Mouse (Mus musculus) small intestine, adult 2 months (tissue): ENCODE data around the gene Slc25a36. TPM values are rescaled to one million over a fixed set of nuclear protein-coding genes. Genes with fewer than 3 reads are reported as not detected.

ENCODE experiments used
- H3K27ac ChIP-seq: fragments of 200-500 bp; 2 replicates; pipeline ENCODE4 v1.5.1; 2012; ENCODE audit warnings: low read depth, low read length, control low read depth, inconsistent platforms; ENCODE audit not compliant: insufficient read depth
- H3K27me3 ChIP-seq: fragments of 200-500 bp; 2 replicates; pipeline ENCODE4 v1.6.1; 2012; ENCODE audit warnings: mild to moderate bottlenecking, moderate library complexity, low read length, inconsistent platforms; ENCODE audit not compliant: control insufficient read depth, insufficient read depth
- H3K36me3 ChIP-seq: fragments of 200-500 bp; 2 replicates; pipeline ENCODE4 v1.6.1; 2012; ENCODE audit warnings: mild to moderate bottlenecking, low read length, control low read depth, inconsistent platforms; ENCODE audit not compliant: control insufficient read depth, insufficient read depth
- H3K4me1 ChIP-seq: fragments of 200-500 bp; 2 replicates; pipeline ENCODE4 v1.6.1; 2012; ENCODE audit warnings: low read length, inconsistent platforms, mixed read lengths; ENCODE audit not compliant: control insufficient read depth, insufficient read depth, insufficient read length
- H3K4me3 ChIP-seq: fragments of 200-500 bp; 2 replicates; pipeline ENCODE4 v1.5.1; 2012; ENCODE audit warnings: low read depth, mild to moderate bottlenecking, control low read depth, inconsistent platforms, low read length, moderate library complexity
- CTCF ChIP-seq: fragments of 200-500 bp; IDR thresholded peaks from 2 replicates; pipeline ENCODE4 v1.5.1; 2012; ENCODE audit warnings: low read depth, mild to moderate bottlenecking, control low read depth, inconsistent platforms, low read length, moderate library complexity, mixed read lengths; ENCODE audit not compliant: insufficient replicate concordance, insufficient read length; ENCODE audit errors: extremely low read depth
- POLR2A ChIP-seq: fragments of 200-500 bp; IDR thresholded peaks from 2 replicates; pipeline ENCODE4 v1.6.1; 2012; ENCODE audit warnings: low read depth, mild to moderate bottlenecking, control low read depth, inconsistent platforms, low read length, moderate library complexity
- WGBS: fragments of 180-500 bp; shearing (Covaris S2); methylation state at CpG from one replicate; pipeline ENCODE4 v1.1.7; 2018; 5-methylcytosine and 5-hydroxymethylcytosine counted together
- polyA plus RNA-seq: library from polyadenylated mRNA; depleted of rRNA; stranded (reverse); fragments of >200 nt; gene quantifications from 2 replicates; pipeline ENCODE4 v1.2.3, GENCODE M21; 2012

The Slc25a36 gene
- polyA plus RNA-seq, 1 experiment: 15.6 TPM

GRCm38 (mm10) chr9:97084628-97085027 lies 26.3 kb downstream of the Slc25a36 start:
- Histone ChIP-seq H3K27me3 (no peaks in the 10 kb centered on the region), H3K4me1 (peaks cover 7% of the 10 kb centered on the region; the same call in 1 of the 2 replicates), H3K27ac (no peak overlapping the region), H3K36me3 (peaks cover 40% of the 10 kb centered on the region), H3K4me3 (no peak overlapping the region)
- 91% methylated on average over 2 of the region's 2 CpGs for WGBS
- TF ChIP-seq POLR2A: no peak
- no peak for TF ChIP-seq CTCF

- Histone ChIP-seq H3K27ac (no peak overlapping the region), H3K4me1 (peaks cover 7% of the 10 kb centered on the region; the same call in 1 of the 2 replicates), H3K4me3 (no peak overlapping the region), H3K36me3 (peaks cover 45% of the 10 kb centered on the region), H3K27me3 (no peaks in the 10 kb centered on the region)
- TF ChIP-seq POLR2A (no peak), CTCF (no peak)
- 32% methylated on average over 4 of the region's 4 CpGs for WGBS
Observed at GRCm38 (mm10) chr9:97081106-97081862, 29.7 kb downstream of the Slc25a36 start.

- 77% methylated on average over 5 of the region's 5 CpGs for WGBS
- Histone ChIP-seq H3K36me3 (peaks cover 16% of the 10 kb centered on the region), H3K4me3 (no peak overlapping the region), H3K27ac (no peak overlapping the region), H3K4me1 (no peaks in the 10 kb centered on the region), H3K27me3 (no peaks in the 10 kb centered on the region)
- no peak for TF ChIP-seq POLR2A
- no peak for TF ChIP-seq CTCF
Observed at GRCm38 (mm10) chr9:97069911-97070310, 41.0 kb downstream of the Slc25a36 start.

- no peaks in the 10 kb centered on the region for H3K27me3 ChIP-seq
- WGBS: 83% methylated on average over 5 of the region's 5 CpGs
Observed at GRCm38 (mm10) chr9:97069466-97069865, 41.5 kb downstream of the Slc25a36 start.

GRCm38 (mm10) chr9:97068201-97069095 lies 42.5 kb downstream of the Slc25a36 start:
- Histone ChIP-seq H3K27me3 (no peaks in the 10 kb centered on the region), H3K27ac (no peak overlapping the region), H3K4me3 (no peak overlapping the region), H3K36me3 (peaks cover 13% of the 10 kb centered on the region), H3K4me1 (no peaks in the 10 kb centered on the region)
- TF ChIP-seq POLR2A (no peak), CTCF (peak; percentile 13; the same call in 1 of the 2 replicates)
- 57% methylated on average over 9 of the region's 9 CpGs for WGBS

More at GRCm38 (mm10) chr9:97069466-97069865, 41.5 kb downstream of the Slc25a36 start:
- no peak for TF ChIP-seq CTCF
- Histone ChIP-seq H3K27ac (no peak overlapping the region), H3K4me1 (no peaks in the 10 kb centered on the region), H3K4me3 (no peak overlapping the region), H3K36me3 (peaks cover 14% of the 10 kb centered on the region)

GRCm38 (mm10) chr9:97067761-97068160 lies 43.2 kb downstream of the Slc25a36 start:
- Histone ChIP-seq H3K27ac (no peak overlapping the region), H3K36me3 (peaks cover 11% of the 10 kb centered on the region), H3K27me3 (no peaks in the 10 kb centered on the region), H3K4me1 (no peaks in the 10 kb centered on the region), H3K4me3 (no peak overlapping the region)
- WGBS: 93% methylated on average over 6 of the region's 6 CpGs
- TF ChIP-seq POLR2A (no peak), CTCF (no peak)

GRCm38 (mm10) chr9:97065885-97066284 lies 45.1 kb downstream of the Slc25a36 start:
- no peak for TF ChIP-seq POLR2A
- TF ChIP-seq CTCF: no peak
- Histone ChIP-seq H3K27me3 (no peaks in the 10 kb centered on the region), H3K4me3 (no peak overlapping the region), H3K27ac (no peak overlapping the region), H3K36me3 (peaks cover 11% of the 10 kb centered on the region), H3K4me1 (no peaks in the 10 kb centered on the region)
- WGBS: 83% methylated on average over 4 of the region's 4 CpGs
